Mouse (Mus musculus): ENCODE measurements around the gene Gpatch1.
"Not testable (repeated sequence)": the region's sequence is repeated elsewhere in the genome, so short reads cannot be mapped to it uniquely, and the experiment has no call there.

Gpatch1 gene

GRCm38 (mm10) chr7:35322732-35323420, 4.6 kb upstream of the Gpatch1 start:
- no peak for DNase-seq (ENCODE audit: low read depth)

- no peak for DNase-seq (ENCODE audit: low read depth)
These were observed 3.9 kb upstream of the Gpatch1 start for GRCm38 (mm10) chr7:35322161-35322560.

GRCm38 (mm10) chr7:35319755-35320154, 1.5 kb upstream of the Gpatch1 start:
- DNase-seq (ENCODE audit: low read depth), result no peak

GRCm38 (mm10) chr7:35319221-35319620, 981 bp upstream of the Gpatch1 start:
- DNase-seq (ENCODE audit: low read depth), result not testable (repeated sequence)

- no peak for DNase-seq (ENCODE audit: low read depth)
These were observed 4.1 kb downstream of the Gpatch1 start for GRCm38 (mm10) chr7:35314156-35314555.

GRCm38 (mm10) chr7:35311214-35311613, 7.0 kb downstream of the Gpatch1 start:
- no peak for DNase-seq (ENCODE audit: low read depth)

GRCm38 (mm10) chr7:35300792-35301191, 17.4 kb downstream of the Gpatch1 start:
- DNase-seq (ENCODE audit: low read depth), result no peak

- no peak for DNase-seq (ENCODE audit: low read depth)
These were observed 18.6 kb downstream of the Gpatch1 start for GRCm38 (mm10) chr7:35299656-35300055.

- DNase-seq (ENCODE audit: low read depth), result no peak
These were observed 20.4 kb downstream of the Gpatch1 start for GRCm38 (mm10) chr7:35297886-35298285.

- DNase-seq (ENCODE audit: low read depth), result no peak
These were observed 22.6 kb downstream of the Gpatch1 start for GRCm38 (mm10) chr7:35295631-35296030.

GRCm38 (mm10) chr7:35293464-35293863, 24.8 kb downstream of the Gpatch1 start:
- DNase-seq (ENCODE audit: low read depth), result no peak

GRCm38 (mm10) chr7:35278933-35279332, 39.3 kb downstream of the Gpatch1 start:
- no peak for DNase-seq (ENCODE audit: low read depth)

- DNase-seq (ENCODE audit: low read depth), result no peak
These were observed 40.8 kb downstream of the Gpatch1 start for GRCm38 (mm10) chr7:35277433-35277832.

GRCm38 (mm10) chr7:35269443-35270024, 48.7 kb downstream of the Gpatch1 start:
- peak; percentile 17 for DNase-seq (ENCODE audit: low read depth)

- DNase-seq (ENCODE audit: low read depth), result no peak
These were observed 50.4 kb downstream of the Gpatch1 start for GRCm38 (mm10) chr7:35267841-35268240.

- DNase-seq (ENCODE audit: low read depth), result no peak
These were observed 51.6 kb downstream of the Gpatch1 start for GRCm38 (mm10) chr7:35266666-35267065.

GRCm38 (mm10) chr7:35264746-35265145, 53.5 kb downstream of the Gpatch1 start:
- DNase-seq (ENCODE audit: low read depth), result peak; percentile 33

GRCm38 (mm10) chr7:35263595-35264489, 54.4 kb downstream of the Gpatch1 start:
- DNase-seq (ENCODE audit: low read depth), result no peak

GRCm38 (mm10) chr7:35259384-35259783, 58.9 kb downstream of the Gpatch1 start:
- no peak for DNase-seq (ENCODE audit: low read depth)

- no peak for DNase-seq (ENCODE audit: low read depth)
These were observed 59.9 kb downstream of the Gpatch1 start for GRCm38 (mm10) chr7:35258294-35258693.

GRCm38 (mm10) chr7:35252041-35252558, 66.1 kb downstream of the Gpatch1 start:
- DNase-seq (ENCODE audit: low read depth), result no peak

GRCm38 (mm10) chr7:35237935-35238334, 80.3 kb downstream of the Gpatch1 start:
- not testable (repeated sequence) for DNase-seq (ENCODE audit: low read depth)

GRCm38 (mm10) chr7:35235308-35235707, 82.9 kb downstream of the Gpatch1 start:
- DNase-seq (ENCODE audit: low read depth), result peak; percentile 46
